In genomic region chr4:134439919-134440318, GRCm38 (mm10) we compare ENCODE assay signal across 28 mouse cellular contexts. TPM values are rescaled to one million over a fixed set of nuclear protein-coding genes. Genes with fewer than 3 reads are reported as not detected.
A peak's percentile ranks its signal among the peaks of the same experiment; 100 is the strongest.
DNase-seq lines count a peak whose midpoint lies in the region; ATAC-seq and TF ChIP-seq lines count a peak whose summit lies in the region.
"Had no signal": no experiment of that assay in that cellular context is flagged by ENCODE, and none has a peak within 500 bp of the region (broad histone marks: within the 10 kb centered on the region; RNA-seq: fewer than 3 reads in every experiment).

No protein-coding gene starts in this region.

- H3K79me2 ChIP-seq in MEL (ENCODE audit: control insufficient read depth, insufficient read depth, low read length, poor library complexity): no peaks in the 10 kb centered on the region

- DNase-seq in liver: no peak
- peak; percentile 67 for DNase-seq in MEL (ENCODE audit: low read depth, low spot score)
- no peak for DNase-seq in adrenal gland, adult 18-20 months (ENCODE audit: low spot score in 2 of 2)
- no peak for DNase-seq in retina, postnatal 1 day
- DNase-seq: adrenal gland, adult 2 months; adrenal gland, postnatal 14 days; B cell, adult 2 months; cerebellum, adult 11-12 months; cerebellum, adult 8-10 months; cerebellum, postnatal 36 days; gastrocnemius, postnatal 10 days; gastrocnemius, postnatal 36 days; heart, adult 2 months; heart, postnatal 14 days; heart, postnatal 4 days had no signal

- H3K27me3 ChIP-seq in liver, embryonic 12.5 days (replicated peaks): peaks cover 41% of the 10 kb centered on the region
- H3K27me3 ChIP-seq in MEL (ENCODE audit: control insufficient read depth in 1 of 2, insufficient read depth in 2 of 2, low read length in 2 of 2): no peaks in the 10 kb centered on the region
- H3K27me3 ChIP-seq: forebrain, embryonic 13.5 days; heart, embryonic 13.5 days; hindbrain, embryonic 12.5 days; hindbrain, embryonic 15.5 days; Patski had no signal

- TF ChIP-seq RAD21 in MEL (IDR thresholded peaks at IDR 0.05; ENCODE audit: low read depth, low read length): no peak

- H3K4me1 ChIP-seq in liver, embryonic 12.5 days: peaks cover 20% of the 10 kb centered on the region
- H3K4me1 ChIP-seq in MEL (ENCODE audit: control insufficient read depth in 1 of 2, insufficient read depth in 2 of 2, low read length in 2 of 2): peaks cover 0 to 18% of the 10 kb centered on the region in 2 experiments; a peak in 3 of 4 replicates
- H3K4me1 ChIP-seq in cortical plate, adult 2 months (ENCODE audit: control insufficient read depth, insufficient read depth, low read length): peaks cover 3% of the 10 kb centered on the region; the same call in 1 of the 2 replicates
- H3K4me1 ChIP-seq: forebrain, embryonic 13.5 days had no signal

- no peak for TF ChIP-seq CTCF in MEL (IDR thresholded peaks at IDR 0.05 in 2 of 3, conservative IDR thresholded peaks at IDR 0.05 in 1 of 3; ENCODE audit: control insufficient read depth in 1 of 3, insufficient read depth in 1 of 3, low read depth in 2 of 3, low read length in 3 of 3, poor library complexity in 1 of 3, severe bottlenecking in 1 of 3)
- TF ChIP-seq CTCF in cortical plate, adult 2 months (IDR thresholded peaks at IDR 0.05; ENCODE audit: extremely low read depth, insufficient read depth, low read length): no peak

- TF ChIP-seq EP300 in MEL (IDR thresholded peaks at IDR 0.05; ENCODE audit: low read depth in 1 of 2, low read length in 2 of 2): peak; percentile 27 to 70; a peak in 3 of 4 replicates

- 65% methylated on average over 4 of the region's 4 CpGs for WGBS in liver, embryonic 12.5 days (ENCODE audit: insufficient replicate concordance)

- H3K27ac ChIP-seq in liver, embryonic 12.5 days: peak overlapping the region; percentile 53; the same call in 1 of the 2 replicates
- peak overlapping the region; percentile 48 for H3K27ac ChIP-seq in MEL (ENCODE audit: control insufficient read depth, low read depth, low read length)
- H3K27ac ChIP-seq in cortical plate, adult 2 months (ENCODE audit: insufficient read depth, low read length): 0 out of 2 replicates have a peak overlapping the region, but pooled peaks have one; percentile 24
- H3K27ac ChIP-seq: forebrain, embryonic 10.5 days; forebrain, embryonic 13.5 days; heart, adult 2 months; heart, embryonic 10.5 days; hindbrain, embryonic 12.5 days; hindbrain, embryonic 15.5 days had no signal

- H3K9me3 ChIP-seq in liver, embryonic 12.5 days (replicated peaks): no peaks in the 10 kb centered on the region
- H3K9me3 ChIP-seq in MEL (replicated peaks; ENCODE audit: insufficient read depth, low read length): no peaks in the 10 kb centered on the region
- H3K9me3 ChIP-seq: forebrain, embryonic 13.5 days; G1E; heart, embryonic 10.5 days; heart, embryonic 13.5 days; hindbrain, embryonic 12.5 days; hindbrain, embryonic 15.5 days had no signal

- no peak overlapping the region for H3K4me2 ChIP-seq in liver, embryonic 12.5 days
- H3K4me2 ChIP-seq: forebrain, embryonic 13.5 days; heart, embryonic 13.5 days; hindbrain, embryonic 12.5 days; hindbrain, embryonic 15.5 days had no signal

- no peak for TF ChIP-seq POLR2A in MEL (IDR thresholded peaks at IDR 0.05; ENCODE audit: control insufficient read depth in 1 of 2, insufficient read depth in 1 of 2, low read depth in 1 of 2, low read length in 2 of 2, poor library complexity in 1 of 2)
- no peak for TF ChIP-seq POLR2A in cortical plate, adult 2 months (IDR thresholded peaks at IDR 0.05; ENCODE audit: extremely low read depth, insufficient read depth, low read length)

- ATAC-seq in liver, embryonic 12.5 days: no peak
- peak; percentile 23; the same call in 1 of the 2 replicates for ATAC-seq in megakaryocyte progenitor cell, adult 5-6 weeks (replicated peaks; ENCODE audit: poor library complexity)
- ATAC-seq: forebrain, embryonic 13.5 days; forebrain, embryonic 16.5 days; Patski had no signal

- no peaks in the 10 kb centered on the region for H3K36me3 ChIP-seq in liver, embryonic 12.5 days
- peaks cover 0 to 13% of the 10 kb centered on the region in 2 experiments; a peak in 2 of 4 replicates for H3K36me3 ChIP-seq in MEL (ENCODE audit: control insufficient read depth in 1 of 2, insufficient read depth in 2 of 2, low read length in 2 of 2)
- H3K36me3 ChIP-seq: forebrain, embryonic 10.5 days; G1E; heart, embryonic 10.5 days; heart, embryonic 13.5 days; hindbrain, embryonic 12.5 days; hindbrain, embryonic 15.5 days had no signal

- H3K4me3 ChIP-seq in liver, embryonic 12.5 days: no peak overlapping the region
- no peak overlapping the region for H3K4me3 ChIP-seq in MEL (ENCODE audit: control insufficient read depth in 1 of 2, insufficient read depth in 1 of 2, low read depth in 2 of 2, low read length in 2 of 2)
- no peak overlapping the region for H3K4me3 ChIP-seq in cortical plate, adult 2 months (ENCODE audit: insufficient read depth, low read length)
- H3K4me3 ChIP-seq: forebrain, embryonic 10.5 days; forebrain, embryonic 13.5 days; heart, adult 2 months; heart, embryonic 10.5 days; heart, embryonic 13.5 days; hindbrain, embryonic 12.5 days; hindbrain, embryonic 15.5 days had no signal

- no peak overlapping the region for H3K9ac ChIP-seq in liver, embryonic 12.5 days
- no peak overlapping the region for H3K9ac ChIP-seq in MEL (ENCODE audit: control insufficient read depth, low read depth, low read length, poor library complexity, severe bottlenecking)
- H3K9ac ChIP-seq: forebrain, embryonic 13.5 days; heart, embryonic 13.5 days; hindbrain, embryonic 12.5 days; hindbrain, embryonic 15.5 days had no signal

TF ChIP-seq in MEL, 35 proteins besides CTCF, POLR2A, EP300 and RAD21 (continues in another document):
- TF ChIP-seq CHD2 (IDR thresholded peaks at IDR 0.05; ENCODE audit: low read length) (no peak), GATA1 (IDR thresholded peaks at IDR 0.05; ENCODE audit: low read depth, low read length) (peak; percentile 67), ZNF384 (IDR thresholded peaks at IDR 0.05; ENCODE audit: low read depth, low read length) (0 out of 2 replicates have a peak, but pooled peaks have one; percentile 42), BHLHE40 (IDR thresholded peaks at IDR 0.05; ENCODE audit: borderline replicate concordance, low read depth, low read length) (no peak), POLR2AphosphoS5 (IDR thresholded peaks at IDR 0.05; ENCODE audit: borderline replicate concordance, low read depth, low read length) (no peak), ETS1 (IDR thresholded peaks at IDR 0.05; ENCODE audit: low read depth, low read length) (0 out of 2 replicates have a peak, but pooled peaks have one; percentile 34), ZMIZ1 (IDR thresholded peaks at IDR 0.05; ENCODE audit: low read depth, low read length) (no peak), GABPA (IDR thresholded peaks at IDR 0.05; ENCODE audit: low read depth, low read length) (no peak), KAT2A (conservative IDR thresholded peaks at IDR 0.05; ENCODE audit: low read depth, low read length) (no peak), SIN3A (IDR thresholded peaks at IDR 0.05; ENCODE audit: low read length) (no peak), MAFK (IDR thresholded peaks at IDR 0.05; ENCODE audit: borderline replicate concordance, low read depth, low read length) (no peak), UBTF (IDR thresholded peaks at IDR 0.05; ENCODE audit: borderline replicate concordance, insufficient read depth, low read depth, low read length) (no peak), E2F4 (IDR thresholded peaks at IDR 0.05; ENCODE audit: borderline replicate concordance, low read depth, low read length) (no peak), ELF1 (IDR thresholded peaks at IDR 0.05; ENCODE audit: low read depth, low read length) (no peak), TAL1 (IDR thresholded peaks at IDR 0.05; ENCODE audit: low read length) (no peak)

RNA-seq across cellular contexts. Expression of gene Stmn1, which starts 28.2 kb away (rescaled TPM):
- 558 and 570 TPM in 2 replicates for polyA plus RNA-seq in liver, embryonic 12.5 days (2016; fragmentation: Nextera tagmentation; extraction: Ambion mirVana)
- total RNA-seq in MEL (2012; rRNA removed): 200 and 214 TPM in 2 replicates
- polyA plus RNA-seq in MEL (2012; ENCODE audit: insufficient read depth in 1 of 2, insufficient read length in 2 of 2, low read depth in 1 of 2, low replicate concordance in 2 of 2, missing spikeins in 1 of 2): 100 to 1,000 TPM in 1 of 2 experiments, not detected in 1; 350 TPM
- polyA plus RNA-seq in cortical plate, adult 2 months (2012; rRNA removed): 901 and 956 TPM in 2 replicates
- 794 and 868 TPM in 2 replicates for total RNA-seq in megakaryocyte progenitor cell, adult 5-6 weeks (2015)
- total RNA-seq in megakaryocyte progenitor cell, adult 5-6 weeks (2017): 1,207 and 1,242 TPM in 2 replicates
- total RNA-seq in adrenal gland, adult 18-20 months (2021): 10 to 100 TPM; 24.8 to 25.6 TPM

RNA-seq across cellular contexts. Expression of gene Pafah2, which starts 43.8 kb away (rescaled TPM):
- polyA plus RNA-seq in liver, embryonic 12.5 days (2016; fragmentation: Nextera tagmentation; extraction: Ambion mirVana): 4.7 and 5.2 TPM in 2 replicates
- total RNA-seq in MEL (2012; rRNA removed): 6.0 TPM in 2 replicates
- polyA plus RNA-seq in MEL (2012; ENCODE audit: insufficient read depth in 1 of 2, insufficient read length in 2 of 2, low read depth in 1 of 2, low replicate concordance in 2 of 2, missing spikeins in 1 of 2): 10 to 100 TPM in 1 of 2 experiments, not detected in 1; 10.6 TPM
- 8.9 and 9.3 TPM in 2 replicates for polyA plus RNA-seq in cortical plate, adult 2 months (2012; rRNA removed)
- 14.0 and 21.2 TPM in 2 replicates for total RNA-seq in megakaryocyte progenitor cell, adult 5-6 weeks (2015)
- 14.5 and 16.2 TPM in 2 replicates for total RNA-seq in megakaryocyte progenitor cell, adult 5-6 weeks (2017)
- total RNA-seq in adrenal gland, adult 18-20 months (2021): 10 to 100 TPM; 15.2 to 17.8 TPM

RNA-seq across cellular contexts. Expression of gene Extl1, which starts 56.3 kb away (rescaled TPM):
- polyA plus RNA-seq in liver, embryonic 12.5 days (2016; fragmentation: Nextera tagmentation; extraction: Ambion mirVana): 0.25 and 0.36 TPM in 2 replicates
- 0.03 and 0.04 TPM in 2 replicates for total RNA-seq in MEL (2012; rRNA removed)
- under 1 TPM in 1 of 2 experiments, not detected in 1; 0.33 TPM for polyA plus RNA-seq in MEL (2012; ENCODE audit: insufficient read depth in 1 of 2, insufficient read length in 2 of 2, low read depth in 1 of 2, low replicate concordance in 2 of 2, missing spikeins in 1 of 2)
- 49.2 and 52.7 TPM in 2 replicates for polyA plus RNA-seq in cortical plate, adult 2 months (2012; rRNA removed)
- total RNA-seq in megakaryocyte progenitor cell, adult 5-6 weeks (2015): not detected in 2 replicates
- not detected in 2 replicates for total RNA-seq in megakaryocyte progenitor cell, adult 5-6 weeks (2017)
- 1 to 10 TPM; 3.3 to 4.2 TPM for total RNA-seq in adrenal gland, adult 18-20 months (2021)
- total RNA-seq: granulocyte monocyte progenitor cell, adult 5-6 weeks had no signal
- polyA plus RNA-seq: G1E had no signal

RNA-seq across cellular contexts. Expression of gene Paqr7, which starts 56.6 kb away (rescaled TPM):
- 6.5 and 7.2 TPM in 2 replicates for polyA plus RNA-seq in liver, embryonic 12.5 days (2016; fragmentation: Nextera tagmentation; extraction: Ambion mirVana)
- total RNA-seq in MEL (2012; rRNA removed): 0.19 and 0.26 TPM in 2 replicates
- 1 to 10 TPM in 1 of 2 experiments, not detected in 1; 2.4 TPM for polyA plus RNA-seq in MEL (2012; ENCODE audit: insufficient read depth in 1 of 2, insufficient read length in 2 of 2, low read depth in 1 of 2, low replicate concordance in 2 of 2, missing spikeins in 1 of 2)
- polyA plus RNA-seq in cortical plate, adult 2 months (2012; rRNA removed): 78.7 and 81.5 TPM in 2 replicates
- 5.2 and 7.3 TPM in 2 replicates for total RNA-seq in megakaryocyte progenitor cell, adult 5-6 weeks (2015)
- total RNA-seq in megakaryocyte progenitor cell, adult 5-6 weeks (2017): 11.1 and 13.5 TPM in 2 replicates
- 10 to 100 TPM; 22.2 to 30.2 TPM for total RNA-seq in adrenal gland, adult 18-20 months (2021)
